10 mouse cellular contexts compared by ENCODE assay signal in genomic region chr9:65555001-65555405, GRCm38 (mm10). TPM values are rescaled to one million over a fixed set of nuclear protein-coding genes. Genes with fewer than 3 reads are reported as not detected.
DNase-seq lines count a peak whose midpoint lies in the region; ATAC-seq lines count a peak whose summit lies in the region.
"Had no signal": no experiment of that assay in that cellular context is flagged by ENCODE, and none has a peak within 500 bp of the region (broad histone marks: within the 10 kb centered on the region; RNA-seq: fewer than 3 reads in every experiment).

No protein-coding gene starts in this region.

- no peak for DNase-seq in heart, postnatal 25 days (ENCODE audit: low spot score)
- DNase-seq in testis, postnatal 14 days (ENCODE audit: low spot score) = peak; percentile 42
- DNase-seq in testis, postnatal 10 days (ENCODE audit: low spot score) = no peak
- DNase-seq in liver = peak; percentile 90
- DNase-seq in cerebellum, postnatal 36 days = no peak
- DNase-seq in adrenal gland, adult 8-10 months = no peak
- DNase-seq: cerebellum, adult 11 months had no signal

- H3K4me1 ChIP-seq in heart, embryonic 11.5 days (ENCODE audit: control insufficient read depth, insufficient read depth, low read length) = peaks cover 32% of the 10 kb centered on the region

- peak overlapping the region; percentile 33 for H3K4me2 ChIP-seq in heart, embryonic 11.5 days
- H3K4me2 ChIP-seq: midbrain, embryonic 15.5 days had no signal

- no peaks in the 10 kb centered on the region for H3K9me3 ChIP-seq in heart, embryonic 11.5 days (replicated peaks; ENCODE audit: control insufficient read depth, low read length)
- H3K9me3 ChIP-seq: midbrain, embryonic 15.5 days had no signal

- H3K27ac ChIP-seq in heart, embryonic 11.5 days (ENCODE audit: low read depth, low read length) = peak overlapping the region; percentile 48
- H3K27ac ChIP-seq: midbrain, embryonic 15.5 days had no signal

- no peaks in the 10 kb centered on the region for H3K27me3 ChIP-seq in heart, embryonic 11.5 days (ENCODE audit: control insufficient read depth, insufficient read depth, low read length)
- H3K27me3 ChIP-seq: midbrain, embryonic 15.5 days had no signal

- WGBS in heart, embryonic 11.5 days (ENCODE audit: insufficient replicate concordance) = 1% methylated on average over 5 of the region's 5 CpGs

- H3K36me3 ChIP-seq in heart, embryonic 11.5 days (ENCODE audit: control insufficient read depth, insufficient read depth, low read length) = peaks cover 8% of the 10 kb centered on the region
- H3K36me3 ChIP-seq: midbrain, embryonic 15.5 days had no signal

- intact Hi-C loops in heart, postnatal 25 days (cut with DNase I) = no loop called here

- H3K4me3 ChIP-seq in heart, embryonic 11.5 days (ENCODE audit: low read depth, low read length) = no peak overlapping the region
- H3K4me3 ChIP-seq: midbrain, embryonic 15.5 days had no signal

- ATAC-seq in heart, embryonic 11.5 days (replicated peaks; ENCODE audit: insufficient number of reproducible peaks, low FRiP score, low TSS enrichment) = peak; percentile 43; the same call in 1 of the 2 replicates
- no peak for ATAC-seq in inflammation-experienced regulatory T-cells, adult 6 months
- ATAC-seq: midbrain, embryonic 15.5 days had no signal

- H3K9ac ChIP-seq in heart, embryonic 11.5 days (ENCODE audit: low read depth, low read length) = peak overlapping the region; percentile 24; the same call in 1 of the 2 replicates
- H3K9ac ChIP-seq: midbrain, embryonic 15.5 days had no signal

RNA-seq across cellular contexts. Expression of gene Plekho2, which starts 24.8 kb away (rescaled TPM):
- polyA plus RNA-seq in heart, embryonic 11.5 days (2014; fragmentation: Nextera tagmentation; extraction: Ambion mirVana) = 10.6 and 11.9 TPM in 2 replicates
- 10 to 100 TPM; 12.9 to 13.2 TPM for total RNA-seq in heart, postnatal 25 days (2021)
- 10 to 100 TPM; 44.8 to 84.9 (median 55.9) TPM for polyA plus RNA-seq in inflammation-experienced regulatory T-cells, adult 6 months (2017; shearing (Covaris generic))
- 10 to 100 TPM; 52.6 to 84.0 (median 64.7) TPM for total RNA-seq in adrenal gland, adult 8-10 months (2022)

RNA-seq across cellular contexts. Expression of gene Pif1, which starts 32.0 kb away (rescaled TPM):
- 7.6 and 9.5 TPM in 2 replicates for polyA plus RNA-seq in heart, embryonic 11.5 days (2014; fragmentation: Nextera tagmentation; extraction: Ambion mirVana)
- total RNA-seq in heart, postnatal 25 days (2021) = not detected
- 1 to 10 TPM in 2 of 3 experiments, under 1 TPM in 1; 0.32 to 7.4 (median 1.1) TPM for polyA plus RNA-seq in inflammation-experienced regulatory T-cells, adult 6 months (2017; shearing (Covaris generic))
- total RNA-seq in adrenal gland, adult 8-10 months (2022) = under 1 TPM in 3 of 4 experiments, not detected in 1; 0.06 to 0.49 (median 0.22) TPM

RNA-seq across cellular contexts. Expression of gene Ankdd1a, which starts 35.0 kb away (rescaled TPM):
- polyA plus RNA-seq in heart, embryonic 11.5 days (2014; fragmentation: Nextera tagmentation; extraction: Ambion mirVana) = not detected in 2 replicates
- total RNA-seq in heart, postnatal 25 days (2021) = not detected
- not detected for polyA plus RNA-seq in inflammation-experienced regulatory T-cells, adult 6 months (2017; shearing (Covaris generic))
- total RNA-seq in adrenal gland, adult 8-10 months (2022) = 1 to 10 TPM; 3.5 to 6.0 (median 5.6) TPM

Comparison
In these comparisons a context has a peak if more than half of its experiments do, and no peak if none do; other contexts are left out.
1. DNase-seq: peak in testis, postnatal 14 days (single experiment) and liver (single experiment); none in heart, postnatal 25 days (single experiment), testis, postnatal 10 days (single experiment), cerebellum, postnatal 36 days (0 of 2) and adrenal gland, adult 8-10 months (single experiment).
2. RNA of gene Ankdd1a, which starts 35.0 kb away (total RNA-seq): 3.5 to 6.0 TPM in adrenal gland, adult 8-10 months; not detected in heart, postnatal 25 days; every median in the first group is over 4 times any median in the second.